ENCODE assay signal across 8 mouse cellular contexts in genomic region chr17:67837351-67838090, GRCm38 (mm10).
DNase-seq lines count a peak whose midpoint lies in the region; ATAC-seq and TF ChIP-seq lines count a peak whose summit lies in the region.

No protein-coding gene starts in this region.

- ATAC-seq in forebrain, embryonic 15.5 days (replicated peaks), result peak; percentile 86
- no peak for ATAC-seq in liver, embryonic 14.5 days (ENCODE audit: insufficient read depth)

- H3K4me3 ChIP-seq in ES-Bruce4 (ENCODE audit: low read depth, low read length), result no peak overlapping the region
- no peak overlapping the region for H3K4me3 ChIP-seq in forebrain, embryonic 15.5 days
- no peak overlapping the region for H3K4me3 ChIP-seq in liver, embryonic 14.5 days (ENCODE audit: insufficient read depth in 1 of 2, low read depth in 2 of 2, low read length in 2 of 2)

- peaks cover 16% of the 10 kb centered on the region for H3K9me3 ChIP-seq in ES-Bruce4 (replicated peaks; ENCODE audit: control insufficient read depth, insufficient read depth, low read length, poor library complexity, severe bottlenecking)
- no peaks in the 10 kb centered on the region for H3K9me3 ChIP-seq in forebrain, embryonic 15.5 days
- no peaks in the 10 kb centered on the region for H3K9me3 ChIP-seq in liver, embryonic 14.5 days (ENCODE audit: control insufficient read depth, low read length)

- no peaks in the 10 kb centered on the region for H3K27me3 ChIP-seq in ES-Bruce4 (ENCODE audit: control insufficient read depth, insufficient read depth, low read length, poor library complexity, severe bottlenecking)
- no peaks in the 10 kb centered on the region for H3K27me3 ChIP-seq in forebrain, embryonic 15.5 days
- H3K27me3 ChIP-seq in liver, embryonic 14.5 days (ENCODE audit: control insufficient read depth, insufficient read depth, low read length), result no peaks in the 10 kb centered on the region

- no peaks in the 10 kb centered on the region for H3K4me1 ChIP-seq in ES-Bruce4 (ENCODE audit: control insufficient read depth, insufficient read depth, low read length)
- no peaks in the 10 kb centered on the region for H3K4me1 ChIP-seq in forebrain, embryonic 15.5 days
- H3K4me1 ChIP-seq in liver, embryonic 14.5 days (replicated peaks; ENCODE audit: control insufficient read depth in 2 of 2, insufficient read depth in 2 of 2, low read length in 1 of 2), result no peaks in the 10 kb centered on the region

- H3K4me2 ChIP-seq in forebrain, embryonic 15.5 days (replicated peaks), result no peak overlapping the region
- H3K4me2 ChIP-seq in liver, embryonic 14.5 days (ENCODE audit: low read depth), result no peak overlapping the region

- TF ChIP-seq POLR2A in ES-Bruce4 (IDR thresholded peaks at IDR 0.05; ENCODE audit: insufficient read depth, low read length), result no peak

- no peak for TF ChIP-seq EP300 in ES-Bruce4 (IDR thresholded peaks at IDR 0.05; ENCODE audit: insufficient read depth, low read depth, low read length)
- no peak for TF ChIP-seq EP300 in liver, embryonic 14.5 days (IDR thresholded peaks at IDR 0.05; ENCODE audit: low read depth)

- peak; percentile 31 for DNase-seq in c-Kit-positive CD71-positive TER-119-positive erythroid progenitor cells, embryonic 14.5 days (ENCODE audit: low spot score)
- peak; percentile 9 for DNase-seq in heart, postnatal 25 days (ENCODE audit: low spot score)
- peak; percentile 76 to 80 for DNase-seq in kidney, postnatal 4 days
- DNase-seq in liver, embryonic 14.5 days (ENCODE audit: low read depth in 3 of 3, low spot score in 3 of 3), result peak in 2 of 3 experiments; percentile 4 to 11
- DNase-seq in ovary, adult 18-20 months (ENCODE audit: low spot score), result peak; percentile 49
- DNase-seq in urinary bladder, postnatal 25 days (ENCODE audit: low spot score), result peak; percentile 56

- H3K27ac ChIP-seq in ES-Bruce4 (ENCODE audit: insufficient read depth, low read length), result no peak overlapping the region
- no peak overlapping the region for H3K27ac ChIP-seq in forebrain, embryonic 15.5 days (replicated peaks)
- H3K27ac ChIP-seq in liver, embryonic 14.5 days, result no peak overlapping the region

- H3K36me3 ChIP-seq in ES-Bruce4 (ENCODE audit: control insufficient read depth, insufficient read depth, low read length, poor library complexity, severe bottlenecking), result no peaks in the 10 kb centered on the region
- no peaks in the 10 kb centered on the region for H3K36me3 ChIP-seq in forebrain, embryonic 15.5 days
- H3K36me3 ChIP-seq in liver, embryonic 14.5 days (replicated peaks; ENCODE audit: control insufficient read depth, insufficient read depth, low read depth), result no peaks in the 10 kb centered on the region

- 54% methylated on average over 17 of the region's 17 CpGs for WGBS in forebrain, embryonic 15.5 days
- 50% methylated on average over 17 of the region's 17 CpGs for WGBS in liver, embryonic 14.5 days (ENCODE audit: insufficient replicate concordance)

- no peak overlapping the region for H3K9ac ChIP-seq in ES-Bruce4 (ENCODE audit: low read depth, poor library complexity, severe bottlenecking)
- H3K9ac ChIP-seq in forebrain, embryonic 15.5 days (replicated peaks), result no peak overlapping the region
- H3K9ac ChIP-seq in liver, embryonic 14.5 days (replicated peaks), result no peak overlapping the region

- peak; percentile 35 for TF ChIP-seq CTCF in ES-Bruce4 (IDR thresholded peaks at IDR 0.05; ENCODE audit: low read depth, low read length)
- peak; percentile 65 for TF ChIP-seq CTCF in liver, embryonic 14.5 days (IDR thresholded peaks at IDR 0.05; ENCODE audit: low read depth)

- intact Hi-C loops in heart, postnatal 25 days (cut with DNase I), result loop anchor here (5.0 to 10.0 kb wide), 3 partner anchors 60 to 1263 kb away; no protein-coding TSS in a partner anchor

Comparison
In these comparisons a context has a peak if more than half of its experiments do, and no peak if none do; other contexts are left out.
1. DNase-seq: peak in every context shown above with its lines; median percentile 78 in kidney, postnatal 4 days; 56 in urinary bladder, postnatal 25 days; 49 in ovary, adult 18-20 months; 31 in c-Kit-positive CD71-positive TER-119-positive erythroid progenitor cells, embryonic 14.5 days; 9 in heart, postnatal 25 days; 8 in liver, embryonic 14.5 days.